Mouse (Mus musculus) thymus, postnatal 25 days (tissue): ENCODE data around the gene Kcnip3.

ENCODE experiments used
- DNase-seq: peaks from one replicate; pipeline ENCODE4 v3.0.0; 2022

Kcnip3 gene

GRCm38 (mm10) chr2:127522006-127522441 lies at the start of gene Kcnip3:
Gene Kcnip3, minus strand, starts transcription at chr2:127522094.
- DNase-seq: no peak

- DNase-seq: peak; percentile 92
Measured at GRCm38 (mm10) chr2:127559070-127559966, 37.4 kb upstream of the Kcnip3 start.

- DNase-seq: peak; percentile 11
Measured at GRCm38 (mm10) chr2:127551078-127551477, 29.2 kb upstream of the Kcnip3 start.

- no peak for DNase-seq
Measured at GRCm38 (mm10) chr2:127550446-127550845, 28.6 kb upstream of the Kcnip3 start.

GRCm38 (mm10) chr2:127549711-127550110 lies 27.8 kb upstream of the Kcnip3 start:
- DNase-seq: no peak

GRCm38 (mm10) chr2:127548342-127549074 lies 26.6 kb upstream of the Kcnip3 start:
- DNase-seq: no peak

- no peak for DNase-seq
Measured at GRCm38 (mm10) chr2:127541697-127542096, 19.8 kb upstream of the Kcnip3 start.

GRCm38 (mm10) chr2:127541185-127541584 lies 19.3 kb upstream of the Kcnip3 start, which contains the start of gene Prom2:
Gene Prom2, minus strand, starts transcription at chr2:127541467.
- DNase-seq: no peak

- DNase-seq: peak; percentile 16
Measured at GRCm38 (mm10) chr2:127539494-127539893, 17.6 kb upstream of the Kcnip3 start.

GRCm38 (mm10) chr2:127537548-127537947 lies 15.7 kb upstream of the Kcnip3 start:
- DNase-seq: no peak

GRCm38 (mm10) chr2:127535363-127535762 lies 13.5 kb upstream of the Kcnip3 start:
- no peak for DNase-seq

- DNase-seq: no peak
Measured at GRCm38 (mm10) chr2:127532379-127532778, 10.5 kb upstream of the Kcnip3 start.

- DNase-seq: no peak
Measured at GRCm38 (mm10) chr2:127531592-127531991, 9.7 kb upstream of the Kcnip3 start.

GRCm38 (mm10) chr2:127530418-127530817 lies 8.5 kb upstream of the Kcnip3 start:
- DNase-seq: no peak

- no peak for DNase-seq
Measured at GRCm38 (mm10) chr2:127525004-127525775, 3.3 kb upstream of the Kcnip3 start.

GRCm38 (mm10) chr2:127523950-127524729 lies 2.2 kb upstream of the Kcnip3 start:
- DNase-seq: no peak

- no peak for DNase-seq
Measured at GRCm38 (mm10) chr2:127521172-127522005, 505 bp downstream of the Kcnip3 start.

- DNase-seq: no peak
Measured at GRCm38 (mm10) chr2:127520123-127520522, 1.8 kb downstream of the Kcnip3 start.

GRCm38 (mm10) chr2:127519308-127519707 lies 2.6 kb downstream of the Kcnip3 start:
- no peak for DNase-seq

GRCm38 (mm10) chr2:127518831-127519230 lies 3.1 kb downstream of the Kcnip3 start:
- no peak for DNase-seq

- peak; percentile 69 for DNase-seq
Measured at GRCm38 (mm10) chr2:127518273-127518672, 3.6 kb downstream of the Kcnip3 start.
